ENCODE assay signal across 25 mouse cellular contexts in genomic region chr1:138237252-138237651, GRCm38 (mm10). TPM values are rescaled to one million over a fixed set of nuclear protein-coding genes. Genes with fewer than 3 reads are reported as not detected.
A peak's percentile ranks its signal among the peaks of the same experiment; 100 is the strongest.
DNase-seq lines count a peak whose midpoint lies in the region; ATAC-seq and TF ChIP-seq lines count a peak whose summit lies in the region.
"Had no signal": no experiment of that assay in that cellular context is flagged by ENCODE, and none has a peak within 500 bp of the region (broad histone marks: within the 10 kb centered on the region; RNA-seq: fewer than 3 reads in every experiment).

No protein-coding gene starts in this region.

- H3K4me1 ChIP-seq in MEL (ENCODE audit: control insufficient read depth in 1 of 2, insufficient read depth in 2 of 2, low read length in 2 of 2): no peaks in the 10 kb centered on the region
- H3K4me1 ChIP-seq in liver, postnatal 0 days (ENCODE audit: insufficient read depth): no peaks in the 10 kb centered on the region
- H3K4me1 ChIP-seq: embryonic facial prominence, embryonic 12.5 days; forebrain, embryonic 15.5 days; heart, embryonic 15.5 days; hindbrain, embryonic 10.5 days had no signal

- peak; percentile 95 for ATAC-seq in megakaryocyte, adult 5-6 weeks (ENCODE audit: poor library complexity, severe bottlenecking)
- no peak for ATAC-seq in liver, postnatal 0 days
- ATAC-seq: CD4-positive, CD25-positive, alpha-beta regulatory T cell, adult 4 months; forebrain, embryonic 15.5 days; Patski had no signal

- 48% methylated on average over 2 of the region's 2 CpGs for WGBS in liver, postnatal 0 days (ENCODE audit: insufficient replicate concordance)

- H3K4me2 ChIP-seq in liver, postnatal 0 days (ENCODE audit: low read depth, low read length): no peak overlapping the region
- H3K4me2 ChIP-seq: embryonic facial prominence, embryonic 12.5 days; forebrain, embryonic 15.5 days; heart, embryonic 11.5 days; heart, embryonic 15.5 days; hindbrain, embryonic 14.5 days had no signal

- no peak overlapping the region for H3K4me3 ChIP-seq in MEL (ENCODE audit: control insufficient read depth in 1 of 2, insufficient read depth in 1 of 2, low read depth in 2 of 2, low read length in 2 of 2)
- no peak overlapping the region for H3K4me3 ChIP-seq in liver, postnatal 0 days (ENCODE audit: low read depth, low read length)
- H3K4me3 ChIP-seq: embryonic facial prominence, embryonic 12.5 days; forebrain, embryonic 15.5 days; heart, embryonic 15.5 days; hindbrain, embryonic 10.5 days had no signal

- TF ChIP-seq EP300 in MEL (IDR thresholded peaks at IDR 0.05; ENCODE audit: low read depth in 1 of 2, low read length in 2 of 2): no peak
- TF ChIP-seq EP300 in liver, postnatal 0 days (IDR thresholded peaks at IDR 0.05; ENCODE audit: low read depth): no peak

- no peak overlapping the region for H3K9ac ChIP-seq in MEL (ENCODE audit: control insufficient read depth, low read depth, low read length, poor library complexity, severe bottlenecking)
- no peak overlapping the region for H3K9ac ChIP-seq in liver, postnatal 0 days (replicated peaks)
- H3K9ac ChIP-seq: embryonic facial prominence, embryonic 12.5 days; forebrain, embryonic 15.5 days; heart, embryonic 15.5 days; hindbrain, embryonic 14.5 days had no signal

- no peaks in the 10 kb centered on the region for H3K79me2 ChIP-seq in MEL (ENCODE audit: control insufficient read depth, insufficient read depth, low read length, poor library complexity)

- H3K9me3 ChIP-seq in MEL (replicated peaks; ENCODE audit: insufficient read depth, low read length): no peaks in the 10 kb centered on the region
- H3K9me3 ChIP-seq in liver, postnatal 0 days (ENCODE audit: low read length): no peaks in the 10 kb centered on the region
- H3K9me3 ChIP-seq: embryonic facial prominence, embryonic 12.5 days; forebrain, embryonic 15.5 days; hindbrain, embryonic 10.5 days had no signal

- no peak overlapping the region for H3K27ac ChIP-seq in MEL (ENCODE audit: control insufficient read depth, low read depth, low read length)
- H3K27ac ChIP-seq in liver, postnatal 0 days (ENCODE audit: low read depth): no peak overlapping the region
- H3K27ac ChIP-seq: embryonic facial prominence, embryonic 12.5 days; forebrain, embryonic 15.5 days; heart, embryonic 15.5 days; hindbrain, embryonic 10.5 days; hindbrain, embryonic 14.5 days had no signal

- H3K36me3 ChIP-seq in MEL (ENCODE audit: control insufficient read depth in 1 of 2, insufficient read depth in 2 of 2, low read length in 2 of 2): no peaks in the 10 kb centered on the region
- no peaks in the 10 kb centered on the region for H3K36me3 ChIP-seq in splenic B cell, adult 2 months (ENCODE audit: control insufficient read depth, insufficient read depth, low read length, poor library complexity, severe bottlenecking)
- no peaks in the 10 kb centered on the region for H3K36me3 ChIP-seq in liver, postnatal 0 days (replicated peaks; ENCODE audit: insufficient read depth, low read length)
- H3K36me3 ChIP-seq: embryonic facial prominence, embryonic 12.5 days; forebrain, embryonic 15.5 days; G1E; heart, embryonic 15.5 days; hindbrain, embryonic 10.5 days had no signal

- TF ChIP-seq POLR2A in MEL (IDR thresholded peaks at IDR 0.05; ENCODE audit: control insufficient read depth in 1 of 2, insufficient read depth in 1 of 2, low read depth in 1 of 2, low read length in 2 of 2, poor library complexity in 1 of 2): no peak

- TF ChIP-seq CTCF in MEL (IDR thresholded peaks at IDR 0.05 in 2 of 3, conservative IDR thresholded peaks at IDR 0.05 in 1 of 3; ENCODE audit: control insufficient read depth in 1 of 3, insufficient read depth in 1 of 3, low read depth in 2 of 3, low read length in 3 of 3, poor library complexity in 1 of 3, severe bottlenecking in 1 of 3): no peak
- TF ChIP-seq CTCF in liver, postnatal 0 days (IDR thresholded peaks at IDR 0.05; ENCODE audit: low read depth): no peak

- TF ChIP-seq RAD21 in MEL (IDR thresholded peaks at IDR 0.05; ENCODE audit: low read depth, low read length): no peak

- peak; percentile 69 for DNase-seq in 416B (ENCODE audit: low read depth)
- peak; percentile 21 for DNase-seq in MEL (ENCODE audit: low read depth, low spot score)
- DNase-seq in splenic B cell, adult 2 months (ENCODE audit: low read depth, low spot score): peak; percentile 43
- no peak for DNase-seq in liver, postnatal 0 days
- DNase-seq in MN1 (ENCODE audit: low spot score): no peak
- DNase-seq: adrenal gland, adult 2 months; adrenal gland, postnatal 25 days; B cell, adult 2 months; cerebellum, adult 18-20 months; cerebellum, postnatal 10 days; gastrocnemius, postnatal 36 days; heart, adult 18-20 months; heart, postnatal 14 days had no signal

- H3K27me3 ChIP-seq in MEL (ENCODE audit: control insufficient read depth in 1 of 2, insufficient read depth in 2 of 2, low read length in 2 of 2): no peaks in the 10 kb centered on the region
- H3K27me3 ChIP-seq in splenic B cell, adult 2 months (ENCODE audit: control insufficient read depth, insufficient read depth, low read length, poor library complexity, severe bottlenecking): no peaks in the 10 kb centered on the region
- no peaks in the 10 kb centered on the region for H3K27me3 ChIP-seq in liver, postnatal 0 days (ENCODE audit: insufficient read depth, low read length)
- H3K27me3 ChIP-seq: embryonic facial prominence, embryonic 12.5 days; forebrain, embryonic 15.5 days; heart, embryonic 15.5 days; Patski had no signal

TF ChIP-seq in MEL, 35 proteins besides CTCF, POLR2A, EP300 and RAD21:
- no peak for TF ChIP-seq GABPA (IDR thresholded peaks at IDR 0.05; ENCODE audit: low read depth, low read length)
- no peak for TF ChIP-seq E2F4 (IDR thresholded peaks at IDR 0.05; ENCODE audit: borderline replicate concordance, low read depth, low read length)
- TF ChIP-seq ZKSCAN1 (IDR thresholded peaks at IDR 0.05; ENCODE audit: low read depth, low read length): no peak
- TF ChIP-seq TBP (IDR thresholded peaks at IDR 0.05; ENCODE audit: low read depth, low read length): no peak
- no peak for TF ChIP-seq NRF1 (IDR thresholded peaks at IDR 0.05; ENCODE audit: insufficient read depth, low read depth, low read length, poor library complexity, severe bottlenecking)
- no peak for TF ChIP-seq ETS1 (IDR thresholded peaks at IDR 0.05; ENCODE audit: low read depth, low read length)
- TF ChIP-seq BHLHE40 (IDR thresholded peaks at IDR 0.05; ENCODE audit: borderline replicate concordance, low read depth, low read length): no peak
- no peak for TF ChIP-seq MEF2A (IDR thresholded peaks at IDR 0.05; ENCODE audit: extremely low read depth, insufficient replicate concordance, low read depth, low read length, poor library complexity, severe bottlenecking)
- no peak for TF ChIP-seq MYB (IDR thresholded peaks at IDR 0.05; ENCODE audit: low read depth, low read length)
- TF ChIP-seq SIN3A (IDR thresholded peaks at IDR 0.05; ENCODE audit: low read length): no peak
- TF ChIP-seq HCFC1 (IDR thresholded peaks at IDR 0.05; ENCODE audit: low read depth, low read length): no peak
- TF ChIP-seq JUND (IDR thresholded peaks at IDR 0.05; ENCODE audit: low read depth, low read length): no peak
- TF ChIP-seq UBTF (IDR thresholded peaks at IDR 0.05; ENCODE audit: borderline replicate concordance, insufficient read depth, low read depth, low read length): no peak
- TF ChIP-seq TCF12 (IDR thresholded peaks at IDR 0.05; ENCODE audit: low read depth, low read length): no peak
- no peak for TF ChIP-seq NELFE (IDR thresholded peaks at IDR 0.05; ENCODE audit: low read depth, low read length)
- no peak for TF ChIP-seq ZNF384 (IDR thresholded peaks at IDR 0.05; ENCODE audit: low read depth, low read length)

RNA-seq across cellular contexts. Expression of gene Atp6v1g3, which starts 36.3 kb away (rescaled TPM):
- not detected in 2 replicates for total RNA-seq in MEL (2012; rRNA removed)
- polyA plus RNA-seq in MEL (2012; ENCODE audit: insufficient read depth in 1 of 2, insufficient read length in 2 of 2, low read depth in 1 of 2, low replicate concordance in 2 of 2, missing spikeins in 1 of 2): not detected
- not detected in 2 replicates for total RNA-seq in megakaryocyte, adult 5-6 weeks (2015)
- 0.65 TPM in 1 of 2 replicates, not detected in the other for total RNA-seq in megakaryocyte, adult 5-6 weeks (2017)
- not detected in 2 replicates for polyA plus RNA-seq in liver, postnatal 0 days (2015; fragmentation: Nextera tagmentation; extraction: Ambion mirVana)
- total RNA-seq: adrenal gland, adult 2 months; adrenal gland, postnatal 25 days; G1E; gastrocnemius, adult 8-10 months; gastrocnemius, postnatal 36 days; heart, adult 18-20 months; heart, postnatal 14 days had no signal
- polyA plus RNA-seq: adrenal gland, adult 2 months; forebrain, embryonic 11.5 days; forebrain, embryonic 15.5 days; G1E; heart, embryonic 11.5 days; heart, embryonic 15.5 days; hindbrain, embryonic 10.5 days; hindbrain, embryonic 14.5 days; Patski had no signal

Comparison
In these comparisons a context has a peak if more than half of its experiments do, and no peak if none do; other contexts are left out.
1. DNase-seq: peak in 416B (single experiment), MEL (single experiment) and splenic B cell, adult 2 months (single experiment); none in liver, postnatal 0 days (single experiment) and MN1 (single experiment).